Mouse (Mus musculus) thymus, adult 2 months (tissue): ENCODE data around the gene Thra.

Source experiments
- CTCF ChIP-seq: fragments of 200-500 bp; IDR thresholded peaks from 2 replicates; pipeline ENCODE4 v1.5.1; 2012; ENCODE audit warnings: mild to moderate bottlenecking, control low read depth, low read length, moderate library complexity, borderline replicate concordance; ENCODE audit not compliant: control insufficient read depth, poor library complexity, insufficient read depth; ENCODE audit errors: extremely low read depth
- POLR2A ChIP-seq: fragments of 200-500 bp; IDR thresholded peaks from 2 replicates; pipeline ENCODE4 v1.6.1; 2012; ENCODE audit warnings: mild to moderate bottlenecking, low read length, control low read depth, moderate library complexity; ENCODE audit not compliant: control insufficient read depth, poor library complexity, insufficient read depth; ENCODE audit errors: extremely low read depth

- TF ChIP-seq CTCF (no peak), POLR2A (no peak)
These were observed 29.4 kb upstream of the Thra start for GRCm38 (mm10) chr11:98711046-98711434.
